Mouse (Mus musculus): Measurements from ENCODE around the gene Nos1ap. TPM values are rescaled to one million over a fixed set of nuclear protein-coding genes. Genes with fewer than 3 reads are reported as not detected.

The Nos1ap gene
- total RNA-seq, 1 experiment from 2014 or later: 9.5 TPM

DNA sequence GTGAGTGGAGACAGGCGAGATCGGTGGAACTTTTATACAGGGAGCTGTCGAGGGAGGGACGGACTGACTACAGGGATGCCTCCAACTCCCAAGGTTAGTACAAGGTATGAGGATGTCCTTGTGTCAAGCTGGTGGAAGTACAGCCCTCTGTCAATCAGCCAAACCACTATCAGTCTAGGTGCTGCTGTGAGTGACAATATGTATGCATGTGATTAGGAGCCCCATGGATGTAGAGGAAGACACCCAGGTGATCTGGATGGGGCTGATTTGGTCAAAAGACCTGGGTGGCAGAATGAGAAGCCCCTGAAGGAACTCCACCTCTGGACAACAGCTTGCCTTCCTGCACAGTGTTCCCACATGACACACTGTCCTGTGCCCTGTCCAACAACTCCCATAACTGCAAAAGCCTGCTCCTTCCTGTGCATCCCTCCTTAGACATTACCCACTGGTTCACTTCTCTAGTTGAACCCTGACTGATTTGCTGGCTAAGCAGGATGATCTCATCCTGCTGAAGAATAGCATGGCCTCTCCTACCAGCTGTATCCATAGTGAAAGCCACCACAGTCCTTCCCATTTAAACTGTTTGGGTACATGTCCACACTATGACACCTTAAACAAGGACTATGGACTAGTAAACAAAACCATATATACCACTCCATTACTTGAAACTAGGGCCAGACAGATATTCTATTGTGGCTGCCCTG lies 35.3 kb downstream of the Nos1ap start:
- no peak; the same call in 1 of the 2 replicates for ATAC-seq (replicated peaks; ENCODE audit: low read depth, poor library complexity, severe bottlenecking)

DNA sequence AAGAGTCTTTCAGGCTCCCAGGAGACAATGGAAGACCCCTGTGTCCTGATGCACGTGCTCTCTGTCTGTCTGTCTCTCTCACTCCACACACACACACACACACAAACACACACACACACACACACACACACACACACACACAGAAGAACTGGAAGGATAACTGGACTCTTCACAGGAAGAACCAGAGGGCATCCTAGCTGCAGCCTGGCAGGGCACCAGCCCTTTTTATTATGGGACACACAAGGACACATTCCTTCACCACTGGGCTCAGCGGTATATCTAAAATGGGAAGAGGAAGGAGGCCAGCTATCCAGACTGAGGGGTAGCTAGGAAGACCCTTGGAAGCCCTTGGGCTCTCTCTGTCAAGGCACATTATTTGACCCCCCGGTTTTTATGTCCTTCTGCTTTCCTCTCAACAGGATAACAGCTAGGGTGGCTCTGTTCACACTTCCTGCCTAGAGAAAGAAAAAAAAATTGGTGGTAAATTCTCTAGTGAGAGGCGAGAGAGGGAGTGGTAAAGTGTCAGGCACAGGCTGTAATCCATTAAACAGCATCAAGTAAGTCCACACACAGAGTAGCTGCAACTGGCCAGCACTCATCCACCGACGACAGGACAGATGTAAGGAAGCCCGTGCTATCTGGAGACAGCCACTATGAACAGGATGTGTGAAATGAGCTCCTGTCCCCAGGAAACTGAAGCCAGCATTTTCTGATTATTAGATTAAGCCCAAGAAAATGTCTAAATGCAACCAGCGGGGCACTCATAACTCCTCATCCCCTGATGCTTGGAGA lies 38.8 kb downstream of the Nos1ap start:
- peak; percentile 41 for ATAC-seq (replicated peaks; ENCODE audit: low read depth, poor library complexity, severe bottlenecking)

DNA sequence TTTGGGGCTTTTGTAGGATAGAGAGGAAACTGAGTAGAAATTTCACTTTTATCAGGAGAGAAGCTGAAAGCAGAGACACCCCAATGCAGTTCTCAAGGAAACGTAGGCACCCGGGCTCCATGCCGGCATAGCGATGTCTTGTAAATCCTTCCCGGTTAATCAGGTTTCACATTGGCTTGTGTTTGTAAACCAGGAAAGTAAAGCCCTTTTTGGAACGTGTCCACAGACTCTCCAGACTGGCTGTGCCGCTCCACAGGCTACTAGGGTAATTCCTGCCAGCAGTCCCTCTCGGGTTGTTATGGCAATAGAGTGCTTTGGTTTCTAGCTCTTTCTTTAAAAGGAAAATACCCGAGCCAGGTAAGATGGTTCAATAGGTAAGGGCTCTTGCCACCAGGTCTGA lies 40.6 kb downstream of the Nos1ap start:
- ATAC-seq (replicated peaks; ENCODE audit: low read depth, poor library complexity, severe bottlenecking): no peak

DNA sequence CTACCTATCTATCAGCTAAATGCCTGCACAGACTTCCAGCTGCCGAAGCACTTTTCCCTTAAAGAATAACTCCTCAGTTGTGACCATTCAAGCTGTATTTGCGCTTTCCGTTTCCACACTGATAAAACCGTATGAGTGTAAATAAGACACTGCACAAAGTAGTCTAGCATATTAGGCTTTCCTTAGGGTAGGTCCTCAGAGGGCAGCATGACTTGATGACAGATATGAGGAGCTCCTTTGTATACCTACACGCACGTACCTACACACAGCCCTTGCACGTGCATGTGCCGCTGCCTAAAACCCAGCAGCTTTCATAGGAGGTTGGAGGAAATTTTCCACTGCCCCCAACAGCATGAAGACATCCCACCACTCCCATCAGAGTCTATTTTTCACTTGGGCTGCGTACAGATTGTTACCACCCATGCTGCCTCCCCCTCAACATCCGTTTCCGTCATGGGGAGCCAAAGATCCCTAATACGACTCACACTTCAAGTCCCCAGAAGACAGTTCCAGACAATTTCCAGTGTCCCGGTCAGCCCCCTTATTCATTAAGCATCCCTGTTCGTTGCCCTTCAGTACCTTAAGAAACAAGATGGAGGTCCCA lies 41.4 kb downstream of the Nos1ap start:
- ATAC-seq (replicated peaks; ENCODE audit: low read depth, poor library complexity, severe bottlenecking): no peak

DNA sequence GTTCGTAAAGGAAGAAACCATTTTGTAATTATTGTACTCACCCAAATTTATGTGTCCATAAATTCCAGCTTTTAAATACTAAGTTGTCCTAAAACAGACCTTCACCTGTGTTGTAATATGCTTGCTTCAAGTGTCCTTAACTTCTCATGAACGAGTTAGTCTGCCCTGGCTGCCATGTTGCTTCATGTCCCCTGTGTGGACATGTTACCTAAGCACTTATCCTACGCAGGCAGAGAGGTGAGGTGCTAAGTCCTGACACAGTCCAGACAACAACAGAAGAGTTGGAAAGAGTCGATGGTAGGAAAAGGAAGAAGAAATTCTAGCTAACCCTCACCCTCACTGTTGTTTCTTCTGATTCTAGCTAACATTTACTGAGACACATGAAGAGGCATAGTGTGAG lies 43.4 kb downstream of the Nos1ap start:
- no peak for ATAC-seq (replicated peaks; ENCODE audit: low read depth, poor library complexity, severe bottlenecking)

DNA sequence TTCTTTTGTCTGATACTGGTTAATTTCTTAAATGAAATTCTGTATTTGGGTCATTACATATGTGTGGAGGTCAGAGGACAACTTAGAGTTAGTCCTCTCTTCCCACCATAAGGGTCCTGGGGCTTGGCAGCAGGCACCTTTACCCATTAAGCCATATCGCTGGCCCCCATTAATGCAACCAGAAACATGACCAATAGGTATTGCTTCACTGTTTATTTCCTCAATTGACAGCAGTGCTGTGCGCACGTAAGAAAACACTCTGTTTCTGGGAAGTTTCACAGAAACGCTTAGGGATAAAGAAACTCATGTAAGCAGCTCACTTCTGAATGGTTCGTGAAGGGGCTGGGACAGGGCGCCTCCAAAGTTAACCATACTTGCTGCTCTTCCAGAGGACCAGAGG lies 44.4 kb downstream of the Nos1ap start:
- ATAC-seq (replicated peaks; ENCODE audit: low read depth, poor library complexity, severe bottlenecking): 0 out of 2 replicates have a peak, but pooled peaks have one; percentile 32

DNA sequence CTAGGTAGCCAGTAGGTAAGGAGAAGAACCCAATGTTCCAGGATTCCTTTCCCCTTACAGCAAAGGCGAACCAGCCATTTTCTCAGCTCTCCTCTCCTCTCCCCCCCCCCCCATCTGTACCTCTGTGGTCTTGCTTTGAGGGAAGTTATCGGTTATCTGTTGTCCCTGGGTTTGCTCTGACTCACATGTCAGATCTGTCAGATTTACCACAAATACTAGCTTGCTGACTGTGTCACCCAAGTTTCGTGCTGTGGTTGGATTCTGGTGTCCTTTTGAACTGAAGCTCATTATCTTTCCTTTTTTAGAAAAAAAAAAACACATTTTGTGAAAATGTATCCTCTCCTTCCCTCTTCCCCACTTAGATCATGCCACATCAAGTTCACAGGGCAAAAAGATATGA lies 50.2 kb downstream of the Nos1ap start:
- ATAC-seq (replicated peaks; ENCODE audit: low read depth, poor library complexity, severe bottlenecking): peak; percentile 66

DNA sequence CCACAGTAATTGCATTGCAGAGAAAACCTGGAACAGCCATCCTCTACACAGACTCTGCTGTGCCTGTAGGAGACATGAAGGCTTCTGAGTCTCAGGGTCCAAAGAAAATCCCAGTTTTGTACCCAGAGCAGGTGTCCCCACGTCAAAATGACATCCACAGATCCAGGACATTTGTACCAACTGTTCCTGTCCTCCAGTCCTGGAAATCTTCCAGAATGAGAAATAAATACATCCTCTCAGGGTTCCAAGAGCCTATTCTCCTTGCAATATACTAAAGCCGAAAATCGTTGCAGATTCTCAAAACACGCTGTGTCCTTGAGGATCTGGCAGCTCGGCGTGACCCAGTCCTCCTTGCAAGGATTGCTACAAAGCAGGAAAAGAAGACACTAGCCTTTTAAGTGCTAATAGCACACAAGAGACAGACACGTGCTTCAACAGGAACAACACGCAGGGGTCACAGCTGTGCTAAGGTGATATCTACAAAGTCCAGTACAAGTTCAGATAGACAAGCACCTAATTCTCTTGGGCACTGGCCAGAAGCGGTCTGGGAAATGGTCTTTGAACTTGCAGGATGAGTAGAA lies 51.1 kb downstream of the Nos1ap start:
- no peak for ATAC-seq (replicated peaks; ENCODE audit: low read depth, poor library complexity, severe bottlenecking)

DNA sequence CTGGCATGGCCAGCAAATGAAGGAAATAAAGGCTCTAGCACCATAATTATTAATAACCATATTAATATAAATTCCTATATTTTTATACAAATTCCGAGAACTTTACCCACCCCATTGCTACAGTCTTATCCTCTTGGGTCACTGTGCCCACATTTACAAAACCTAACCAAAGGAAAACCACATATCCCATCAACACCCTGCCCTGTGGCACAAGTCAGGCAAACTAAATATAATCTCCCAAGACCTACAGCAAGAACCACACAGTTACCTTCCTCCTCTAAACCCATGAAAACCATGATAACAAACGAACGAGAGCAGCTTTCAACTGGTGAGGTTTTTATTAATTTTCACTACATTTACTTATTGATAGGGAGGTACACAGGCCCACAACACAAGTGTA lies 53.3 kb downstream of the Nos1ap start:
- ATAC-seq (replicated peaks; ENCODE audit: low read depth, poor library complexity, severe bottlenecking): peak; percentile 53

DNA sequence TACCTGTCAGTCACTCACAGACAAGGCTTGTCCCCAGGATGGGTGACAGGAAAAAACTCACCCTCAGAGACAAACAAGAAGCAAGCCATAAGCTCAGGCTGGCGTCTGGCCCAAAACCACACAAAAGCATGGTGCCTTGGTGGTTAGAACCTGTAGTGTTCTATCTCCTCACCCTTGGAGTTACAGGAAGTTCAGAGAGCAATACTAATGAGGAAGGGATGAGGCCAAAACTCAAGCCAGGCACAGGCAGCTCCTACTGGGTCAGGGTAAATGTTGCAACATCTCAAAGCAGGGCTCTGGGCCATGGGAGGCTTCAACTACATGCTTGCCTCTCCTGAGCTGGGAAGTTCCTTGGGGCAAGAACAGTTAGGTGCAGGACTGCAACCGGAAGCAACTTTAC lies 54.4 kb downstream of the Nos1ap start:
- ATAC-seq (replicated peaks; ENCODE audit: low read depth, poor library complexity, severe bottlenecking): peak; percentile 74

DNA sequence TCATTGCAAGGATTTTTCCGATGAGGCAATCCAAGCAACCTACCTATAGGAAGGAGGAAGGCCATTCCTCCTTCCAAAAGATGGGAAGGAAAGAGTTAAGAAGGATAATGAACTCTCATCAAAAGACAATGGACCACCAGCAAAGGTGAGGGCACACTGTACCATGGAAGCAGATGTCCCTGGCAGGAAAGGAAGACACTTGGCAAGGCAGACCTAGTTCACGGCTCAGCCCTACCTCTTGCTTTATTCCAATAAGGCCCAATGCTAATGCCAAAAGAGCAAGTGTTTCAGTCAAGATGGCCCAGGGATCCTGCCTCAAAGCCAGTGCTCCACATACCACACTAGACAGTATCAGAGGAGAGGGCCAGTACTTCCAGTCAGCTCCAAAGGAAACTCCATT lies 58.4 kb downstream of the Nos1ap start:
- no peak for ATAC-seq (replicated peaks; ENCODE audit: low read depth, poor library complexity, severe bottlenecking)

DNA sequence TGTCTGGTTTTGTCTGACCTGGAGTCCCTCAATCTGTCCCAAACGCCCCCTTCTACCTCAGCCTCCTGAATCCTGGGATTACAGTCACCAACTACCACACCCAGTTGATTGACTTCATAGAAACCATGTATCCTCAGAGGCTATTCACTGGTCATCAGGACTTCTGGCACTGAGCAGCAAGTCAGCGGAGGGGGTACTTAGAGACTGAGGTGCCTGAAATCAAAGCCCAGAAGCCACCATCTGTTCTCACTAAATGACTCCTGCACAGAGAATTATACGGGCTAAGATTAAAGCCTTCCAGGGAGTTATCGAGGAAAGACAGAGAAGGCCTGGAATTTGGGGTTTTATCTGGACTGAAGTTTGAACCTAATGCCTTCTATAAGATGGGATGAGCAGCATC lies 59.2 kb downstream of the Nos1ap start:
- no peak for ATAC-seq (replicated peaks; ENCODE audit: low read depth, poor library complexity, severe bottlenecking)

DNA sequence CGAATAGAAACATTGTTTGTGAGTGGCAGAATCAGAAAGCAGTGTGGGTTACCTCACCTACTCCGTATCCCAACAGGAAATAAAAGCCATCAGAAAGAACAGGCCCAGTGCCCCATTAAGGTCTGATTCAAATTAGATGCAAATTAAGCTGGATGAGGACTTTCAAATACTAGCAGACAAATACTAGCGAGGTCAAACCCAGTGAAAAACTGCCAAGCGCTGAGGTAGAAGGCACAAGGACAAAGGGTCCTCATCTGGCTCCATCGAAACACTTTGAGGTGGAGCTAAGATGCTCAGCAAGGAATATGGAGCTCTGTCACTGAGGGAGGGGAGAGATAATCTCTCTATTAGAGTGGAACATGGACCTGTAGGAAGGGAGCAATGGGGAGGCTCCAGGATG lies 66.8 kb downstream of the Nos1ap start:
- no peak for ATAC-seq (replicated peaks; ENCODE audit: low read depth, poor library complexity, severe bottlenecking)

DNA sequence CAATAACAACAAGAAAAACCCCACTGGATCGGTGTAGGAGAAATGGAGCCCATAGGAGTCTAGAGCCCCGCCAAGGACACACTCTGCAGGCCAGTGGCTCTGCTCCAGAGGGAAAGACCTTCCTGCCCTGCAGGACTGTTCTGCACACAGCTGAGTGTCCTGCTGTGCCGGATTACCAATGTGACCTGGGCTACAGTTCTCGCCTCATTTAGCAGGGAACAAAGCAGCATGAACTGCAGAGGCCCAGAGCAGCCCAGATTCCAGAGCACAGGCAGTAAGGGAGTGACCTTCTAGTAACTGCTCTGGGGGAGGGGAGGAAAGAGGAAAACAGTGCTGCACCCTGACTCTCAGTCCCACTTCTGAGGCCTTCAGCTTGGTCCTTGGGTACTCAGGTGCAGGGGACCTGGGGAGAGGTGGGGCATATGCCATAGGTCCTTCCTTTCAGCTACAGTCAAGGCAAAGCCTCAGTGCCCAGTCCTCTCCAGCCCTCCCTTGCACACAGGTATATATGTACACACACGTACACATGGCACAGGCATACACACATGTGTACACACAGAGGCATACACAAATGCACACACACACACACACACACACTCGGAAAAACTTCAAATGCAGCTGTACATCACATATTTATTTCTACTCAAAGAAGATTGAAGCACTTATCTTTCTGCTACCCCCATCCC lies 68.0 kb downstream of the Nos1ap start:
- ATAC-seq (replicated peaks; ENCODE audit: low read depth, poor library complexity, severe bottlenecking): no peak

DNA sequence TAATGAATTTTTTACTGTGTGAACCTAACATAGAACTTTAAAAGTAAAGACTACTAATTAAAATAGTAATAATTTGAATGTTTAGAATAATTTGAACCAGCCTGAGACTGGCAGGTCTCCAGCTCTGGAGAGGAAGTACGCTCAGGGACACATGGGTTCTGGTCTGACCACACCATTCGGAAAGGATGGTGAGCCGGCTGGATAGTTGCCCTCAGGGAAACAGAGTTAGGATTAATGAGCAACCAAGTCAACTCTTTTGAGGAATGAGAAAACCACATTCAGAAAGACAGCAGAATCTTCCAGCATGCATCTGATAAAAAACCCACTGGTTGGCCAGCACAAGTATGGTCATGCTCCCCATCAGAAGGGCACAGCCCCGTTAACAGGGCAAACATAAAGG lies 69.5 kb downstream of the Nos1ap start:
- ATAC-seq (replicated peaks; ENCODE audit: low read depth, poor library complexity, severe bottlenecking): peak; percentile 50; the same call in 1 of the 2 replicates

DNA sequence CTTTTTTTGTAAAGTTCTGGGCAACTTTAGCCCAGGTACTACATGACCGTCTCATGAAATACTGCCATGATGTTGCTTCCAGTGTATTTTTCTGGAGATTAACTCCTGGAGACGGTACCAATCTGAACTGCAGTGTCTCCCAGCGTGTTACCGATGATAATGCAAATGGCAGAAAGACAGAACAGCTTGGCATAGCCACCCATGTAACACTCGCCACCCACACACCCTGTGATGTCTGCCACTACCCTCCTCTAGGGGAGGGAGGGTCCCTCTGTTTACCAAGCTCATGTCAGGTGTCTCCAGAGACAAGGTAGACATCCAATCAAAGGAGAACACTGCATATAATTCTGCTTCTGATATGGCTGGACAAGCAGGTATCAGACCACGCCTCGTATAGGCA lies 70.0 kb downstream of the Nos1ap start:
- ATAC-seq (replicated peaks; ENCODE audit: low read depth, poor library complexity, severe bottlenecking): no peak

DNA sequence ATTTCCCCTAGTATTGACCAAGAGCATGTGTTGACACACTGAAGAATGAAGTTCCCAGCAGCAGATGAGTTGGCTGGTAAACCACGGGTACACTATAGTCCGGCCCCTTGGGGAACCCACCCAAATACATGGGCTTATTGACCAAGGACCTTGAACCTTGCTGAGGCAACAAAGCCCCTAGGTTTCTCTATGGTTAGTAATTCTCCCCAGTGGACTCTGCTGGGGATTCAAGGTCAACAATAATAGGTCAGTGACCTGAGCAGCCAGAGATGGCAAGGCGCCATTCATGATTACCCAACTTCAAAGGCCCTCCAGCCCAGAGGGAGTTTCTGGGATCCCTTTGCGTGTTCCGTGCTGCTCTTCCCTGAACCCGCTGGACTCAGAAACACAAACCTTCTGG lies 73.5 kb downstream of the Nos1ap start:
- no peak for ATAC-seq (replicated peaks; ENCODE audit: low read depth, poor library complexity, severe bottlenecking)

DNA sequence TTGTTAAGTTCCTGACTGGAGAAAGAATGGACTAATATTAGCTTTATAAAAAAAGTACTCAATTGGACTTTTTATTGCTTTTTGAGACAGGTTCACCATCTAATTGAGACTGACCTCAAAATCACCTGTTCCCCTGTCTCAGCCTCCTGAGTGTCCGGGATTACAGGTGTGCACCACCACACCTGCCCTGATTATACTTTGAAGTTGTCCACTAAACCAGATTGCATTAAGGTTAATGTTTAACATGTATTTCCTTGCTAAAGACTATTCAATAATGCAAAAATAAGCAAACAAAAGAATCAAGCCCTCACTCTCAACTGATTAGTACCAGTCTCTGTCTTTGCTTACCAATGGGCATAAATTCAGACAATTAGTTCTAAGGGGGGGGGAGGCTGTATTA lies 74.2 kb downstream of the Nos1ap start:
- ATAC-seq (replicated peaks; ENCODE audit: low read depth, poor library complexity, severe bottlenecking): no peak

DNA sequence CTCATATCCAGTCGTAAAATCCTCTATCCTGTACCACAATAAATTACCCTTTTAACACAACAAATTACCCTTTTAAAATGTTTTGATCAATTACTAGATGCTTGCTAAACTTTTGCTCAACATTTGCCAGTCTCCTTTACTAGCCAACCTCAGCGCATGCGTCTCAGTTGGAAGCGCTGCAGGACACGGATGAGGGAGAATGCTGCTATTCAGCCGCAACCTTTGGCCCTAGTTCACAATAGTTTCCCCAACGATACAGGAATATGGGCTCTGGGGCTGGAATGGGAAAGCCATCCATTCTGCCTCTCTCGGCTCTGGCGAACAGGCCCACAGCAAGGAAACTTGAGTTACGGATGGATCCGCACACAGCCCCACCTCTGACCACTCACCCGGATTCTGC lies 75.4 kb downstream of the Nos1ap start:
- ATAC-seq (replicated peaks; ENCODE audit: low read depth, poor library complexity, severe bottlenecking): no peak

DNA sequence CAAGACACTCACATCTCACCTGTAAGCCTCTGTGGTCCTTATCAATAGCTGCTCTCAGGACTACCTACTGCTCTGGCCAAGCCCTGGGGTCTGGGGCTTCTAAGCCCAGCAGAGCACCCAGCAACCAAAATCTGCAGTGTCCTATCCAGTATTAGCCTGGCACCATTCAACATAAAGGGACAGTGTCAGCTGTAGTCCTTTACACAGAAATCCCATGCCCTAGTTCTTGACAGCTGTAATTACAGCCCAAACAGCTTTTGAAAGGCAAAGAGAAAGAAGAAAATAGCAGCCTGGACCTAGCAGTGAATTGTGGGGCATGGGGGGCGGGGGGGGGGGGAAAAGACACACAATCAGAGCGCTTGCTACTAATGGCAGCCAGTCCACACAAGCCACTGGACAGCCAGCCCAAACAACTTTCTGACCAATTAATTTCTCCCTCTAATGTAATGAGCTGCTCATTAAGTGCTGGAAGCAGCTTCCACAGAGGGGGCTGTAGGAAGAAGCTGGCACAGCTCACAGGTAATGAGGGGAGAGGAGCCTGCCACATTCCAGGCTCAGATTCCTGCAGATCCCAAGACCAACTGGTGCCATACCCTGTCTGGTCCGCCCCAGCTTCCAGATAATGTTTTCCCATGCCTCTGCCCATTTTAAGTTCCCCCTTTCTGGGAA lies 77.1 kb downstream of the Nos1ap start:
- no peak for ATAC-seq (replicated peaks; ENCODE audit: low read depth, poor library complexity, severe bottlenecking)
